8 mouse cellular contexts compared by ENCODE assay signal in the genomic region with DNA sequence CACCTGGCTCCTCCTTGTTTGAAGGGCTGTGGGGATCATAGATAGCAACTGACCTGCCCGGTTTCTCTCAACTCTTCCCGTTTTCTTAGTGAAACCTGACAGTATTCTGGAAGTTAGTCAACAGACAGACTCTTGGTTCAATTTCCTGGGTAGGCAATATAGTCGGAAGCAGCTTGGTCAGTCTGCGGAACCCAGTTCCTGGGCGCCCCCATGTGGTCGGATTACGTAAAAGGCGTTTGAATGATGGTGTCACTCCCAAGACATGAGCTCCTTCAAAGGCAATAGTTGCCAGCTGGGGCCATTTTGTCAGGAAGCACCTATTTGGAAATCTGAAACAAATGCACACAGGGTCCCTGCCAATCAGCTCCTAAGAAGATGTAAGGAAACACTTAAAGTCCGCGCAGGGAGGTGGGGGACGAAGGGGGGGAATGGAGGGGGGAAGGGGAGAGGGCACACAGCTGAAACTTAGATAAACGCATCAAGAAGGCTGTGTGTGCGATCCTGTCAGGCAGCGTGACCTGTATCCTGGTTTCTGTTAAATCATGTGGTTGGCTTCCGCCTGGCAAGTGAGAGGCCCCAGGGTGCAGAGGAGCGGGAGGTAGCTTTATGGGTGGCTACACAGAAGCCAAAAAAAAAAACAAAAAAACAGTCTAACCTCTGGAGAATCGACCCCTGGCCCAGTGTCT.
DNase-seq lines count a peak whose midpoint lies in the region; ATAC-seq lines count a peak whose summit lies in the region.

No protein-coding gene starts in this region.

- intact Hi-C loops in left cerebral cortex, postnatal 14 days (cut with DNase I) = no loop called here

- WGBS in embryonic facial prominence, embryonic 10.5 days = 23% methylated on average over 17 of the region's 17 CpGs

- peaks cover 52% of the 10 kb centered on the region for H3K4me1 ChIP-seq in embryonic facial prominence, embryonic 10.5 days

- peak; percentile 86 to 89 for DNase-seq in B cell, adult 2 months
- peak; percentile 91 for DNase-seq in MN1 (ENCODE audit: low spot score)
- DNase-seq in embryonic facial prominence, embryonic 10.5 days (ENCODE audit: low spot score) = peak; percentile 91
- DNase-seq in left cerebral cortex, postnatal 14 days (ENCODE audit: low spot score in 2 of 2) = peak; percentile 74 to 78
- peak; percentile 88 for DNase-seq in mesoderm, embryonic 11.5 days (ENCODE audit: low read depth, low spot score)
- peak; percentile 55 to 90 for DNase-seq in spleen, postnatal 10 days (ENCODE audit: low spot score in 2 of 2)
- no peak for DNase-seq in cerebellum, adult 11 months

- H3K9me3 ChIP-seq in embryonic facial prominence, embryonic 10.5 days = no peaks in the 10 kb centered on the region

- H3K27ac ChIP-seq in embryonic facial prominence, embryonic 10.5 days (replicated peaks) = peak overlapping the region; percentile 84

- no peaks in the 10 kb centered on the region for H3K27me3 ChIP-seq in embryonic facial prominence, embryonic 10.5 days (replicated peaks; ENCODE audit: low read depth, poor library complexity, severe bottlenecking)

- H3K36me3 ChIP-seq in embryonic facial prominence, embryonic 10.5 days (replicated peaks) = no peaks in the 10 kb centered on the region

- H3K4me3 ChIP-seq in embryonic facial prominence, embryonic 10.5 days = no peak overlapping the region

- peak; percentile 14 to 64; a peak in 1 of 4 replicates for ATAC-seq in hematopoietic stem cell, adult 5-6 weeks (replicated peaks in 1 of 2; ENCODE audit: insufficient read depth in 1 of 2, low FRiP score in 2 of 2, low TSS enrichment in 1 of 2, low read depth in 1 of 2, poor library complexity in 2 of 2, severe bottlenecking in 2 of 2)
